Mouse (Mus musculus) myocyte (in vitro differentiated cells): ENCODE data around the gene Ociad2.

Experiments used
- CEBPB ChIP-seq: IDR thresholded peaks from 2 replicates; pipeline ENCODE4 v1.6.1; 2011; ENCODE audit warnings: mild to moderate bottlenecking, moderate library complexity; ENCODE audit not compliant: poor library complexity, insufficient read depth, severe bottlenecking
- E2F4 ChIP-seq: IDR thresholded peaks from one replicate; pipeline ENCODE4 v1.6.1; 2011; ENCODE audit warnings: mild to moderate bottlenecking, control low read depth, moderate library complexity; ENCODE audit not compliant: insufficient read depth
- MAX ChIP-seq: IDR thresholded peaks from one replicate; pipeline ENCODE4 v1.6.1; 2011; ENCODE audit warnings: low read depth, mild to moderate bottlenecking, control low read depth
- MYOD1 ChIP-seq, 3 experiments: IDR thresholded peaks; one replicate each; pipeline ENCODE4 v1.6.1; 2011; ENCODE audit warnings: control low read depth in 2 of 3, low read depth in 2 of 3, mild to moderate bottlenecking in 2 of 3, moderate library complexity in 1 of 3; ENCODE audit not compliant: insufficient read length in 2 of 3, control insufficient read depth in 1 of 3
- MYOG ChIP-seq, 3 experiments: IDR thresholded peaks; one replicate each; pipeline ENCODE4 v1.6.1; 2011; ENCODE audit warnings: control low read depth in 2 of 3, low read depth in 2 of 3, mild to moderate bottlenecking in 2 of 3; ENCODE audit not compliant: insufficient read length in 2 of 3, control insufficient read depth in 1 of 3, insufficient read depth in 1 of 3
- POLR2A ChIP-seq: IDR thresholded peaks from one replicate; pipeline ENCODE4 v1.6.1; 2011; ENCODE audit warnings: low read depth, mild to moderate bottlenecking, control low read depth, moderate library complexity; ENCODE audit not compliant: insufficient read length
- POLR2AphosphoS2 ChIP-seq: IDR thresholded peaks from one replicate; pipeline ENCODE4 v1.6.1; 2011; ENCODE audit warnings: low read depth, control low read depth; ENCODE audit not compliant: insufficient read length
- REST ChIP-seq: IDR thresholded peaks from one replicate; pipeline ENCODE4 v1.6.1; 2011; ENCODE audit warnings: mild to moderate bottlenecking, control low read depth, moderate library complexity; ENCODE audit not compliant: insufficient read depth, insufficient read length
- SRF ChIP-seq: IDR thresholded peaks from one replicate; pipeline ENCODE4 v1.6.1; 2011; ENCODE audit warnings: low read depth; ENCODE audit not compliant: control insufficient read depth, insufficient read length
- TCF12 ChIP-seq: IDR thresholded peaks from one replicate; pipeline ENCODE4 v1.6.1; 2011; ENCODE audit warnings: mild to moderate bottlenecking, control low read depth; ENCODE audit not compliant: poor library complexity, insufficient read depth, severe bottlenecking
- TCF3 ChIP-seq: IDR thresholded peaks from one replicate; pipeline ENCODE4 v1.6.1; 2011; ENCODE audit warnings: low read depth, control low read depth; ENCODE audit not compliant: insufficient read length
- USF1 ChIP-seq: IDR thresholded peaks from one replicate; pipeline ENCODE4 v1.6.1; 2011; ENCODE audit warnings: low read depth, mild to moderate bottlenecking, control low read depth, moderate library complexity

- no peak for TF ChIP-seq POLR2A
- no peak for TF ChIP-seq POLR2AphosphoS2
- no peak for TF ChIP-seq CEBPB
- no peak for TF ChIP-seq TCF3
- TF ChIP-seq MYOG (IDR thresholded peaks at IDR 0.05; ENCODE audit: control insufficient read depth in 1 of 3, insufficient read depth in 1 of 3, insufficient read length in 2 of 3, low read depth in 2 of 3), result no peak
- no peak for TF ChIP-seq SRF
- TF ChIP-seq MAX, result no peak
- no peak for TF ChIP-seq USF1
- TF ChIP-seq TCF12, result no peak
- TF ChIP-seq REST, result no peak
- no peak for TF ChIP-seq MYOD1 (IDR thresholded peaks at IDR 0.05; ENCODE audit: control insufficient read depth in 1 of 3, insufficient read length in 2 of 3, low read depth in 2 of 3)
- no peak for TF ChIP-seq E2F4
These were observed 2.0 kb downstream of the Ociad2 start for GRCm38 (mm10) chr5:73338832-73339163.
